Mouse (Mus musculus) 416B (cell line): ENCODE measurements around the gene Wdr34.
A peak's percentile ranks its signal among the peaks of the same experiment; 100 is the strongest.

Experiments used
- DNase-seq: peaks from one replicate; pipeline ENCODE4 v3.0.0; 2011; ENCODE audit warnings: low read depth

The Wdr34 gene

DNA sequence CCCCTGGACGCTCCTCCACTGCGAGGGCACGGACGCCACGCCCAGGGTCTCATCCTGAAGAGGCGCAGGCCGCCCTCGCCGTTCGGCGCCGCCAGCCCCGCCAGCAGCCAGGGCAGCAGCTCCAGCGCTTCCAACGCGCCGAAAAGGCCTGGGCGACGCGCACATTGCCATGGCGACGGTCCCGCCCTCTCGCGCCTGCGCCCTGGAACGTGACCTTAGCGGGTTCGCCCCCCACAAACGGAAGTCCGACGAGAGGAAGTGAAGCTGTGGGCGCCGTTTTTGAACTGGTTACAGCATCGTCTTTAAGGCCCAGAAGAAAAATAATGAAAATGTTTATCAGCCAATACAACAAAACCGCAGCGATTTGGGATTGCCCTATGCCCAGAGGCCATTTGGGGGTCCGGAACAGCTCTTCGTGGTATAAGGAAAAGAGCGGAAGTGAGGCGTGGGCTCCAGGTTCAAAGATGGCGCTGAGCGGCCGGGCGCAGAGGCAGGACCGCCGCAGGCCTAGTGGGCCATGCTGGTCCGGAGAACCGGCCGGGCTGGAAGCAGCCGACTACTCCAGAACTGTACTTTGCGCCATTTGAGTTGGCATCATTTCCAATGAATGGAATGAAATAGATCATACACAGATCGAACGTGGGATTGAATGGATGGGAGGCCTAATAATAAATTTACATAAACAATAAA lies at the start of gene Wdr34:
Gene Wdr34 (minus strand): TSS at position 183 of the 690 bp plus-strand sequence.
- peak; percentile 98 for DNase-seq

- DNase-seq = peak; percentile 81
Observed at GRCm38 (mm10) chr2:30095882-30096527, 47.3 kb upstream of the Wdr34 start.

- DNase-seq = peak; percentile 77
Observed at GRCm38 (mm10) chr2:30094208-30094588, 45.5 kb upstream of the Wdr34 start.

DNA sequence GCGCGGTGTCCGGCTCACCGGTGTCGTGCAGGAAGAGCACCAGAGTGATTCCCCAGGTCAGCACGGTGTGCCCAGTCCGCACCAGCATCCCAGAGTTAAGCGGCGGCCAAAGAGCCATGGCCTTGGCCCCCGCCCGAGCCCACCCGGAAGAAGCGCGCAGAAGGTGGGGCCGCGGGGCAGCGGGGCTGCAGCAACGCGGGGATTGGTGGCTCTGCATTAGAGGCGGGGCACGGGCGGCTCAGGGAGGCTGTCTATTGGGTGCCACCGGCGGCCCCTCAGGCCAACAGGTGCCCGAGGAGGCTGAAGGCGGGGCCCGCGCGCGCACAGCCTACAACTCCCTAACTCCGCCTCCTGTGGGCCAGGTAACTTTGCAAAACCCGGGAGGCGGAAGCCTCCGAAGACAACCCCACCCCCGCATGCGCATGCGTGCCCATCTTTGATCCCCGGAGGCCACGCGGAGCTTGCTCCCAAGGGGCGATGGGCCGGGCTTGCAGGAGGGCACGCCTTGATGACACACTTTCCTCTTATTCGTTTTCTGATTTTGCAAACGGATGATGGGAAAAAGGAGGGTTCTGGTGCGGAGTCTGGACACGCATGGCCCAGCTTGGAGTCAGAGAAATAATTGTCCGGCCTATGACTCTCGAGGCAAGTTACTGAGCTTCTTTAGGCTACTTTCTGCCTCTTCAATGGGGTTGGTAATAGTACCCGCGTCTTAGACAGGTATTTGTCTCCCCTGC lies 45.0 kb upstream of the Wdr34 start, which contains the start of gene Zdhhc12:
Gene Zdhhc12 (minus strand): TSS at position 178 of the 737 bp plus-strand sequence.
- peak; percentile 100 for DNase-seq

DNA sequence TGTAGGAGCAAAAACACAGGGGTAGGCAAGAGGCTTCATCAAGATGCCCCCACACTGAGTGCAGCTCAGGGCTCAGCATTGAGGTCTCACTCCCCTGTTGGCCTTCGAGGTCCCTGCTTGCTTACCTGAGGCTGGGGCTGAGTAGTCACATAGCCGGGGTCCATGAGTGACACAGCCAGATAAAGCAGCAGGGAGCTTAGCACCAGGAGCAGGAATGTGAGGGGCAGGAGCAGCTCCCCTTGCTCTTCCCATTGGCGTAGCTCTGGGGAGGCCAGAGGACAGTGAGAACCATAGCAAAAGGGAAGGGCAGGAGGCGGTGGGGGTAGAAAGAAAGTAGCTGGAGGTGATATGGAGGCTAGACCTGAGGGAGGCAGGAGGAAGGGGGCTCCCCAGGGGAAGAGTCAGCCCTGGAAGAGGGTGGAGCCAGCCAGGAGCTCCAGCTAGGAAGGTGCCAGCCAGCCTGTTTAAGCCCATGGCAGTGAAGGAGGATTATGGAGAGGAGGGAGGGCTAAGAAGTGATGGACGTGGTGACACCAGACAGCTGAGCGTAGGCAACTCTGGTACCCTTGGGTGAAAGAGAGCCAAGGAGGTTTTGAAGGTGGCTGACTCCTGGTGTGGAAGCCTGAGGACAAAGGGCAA lies 43.7 kb upstream of the Wdr34 start:
- peak; percentile 36 for DNase-seq

DNA sequence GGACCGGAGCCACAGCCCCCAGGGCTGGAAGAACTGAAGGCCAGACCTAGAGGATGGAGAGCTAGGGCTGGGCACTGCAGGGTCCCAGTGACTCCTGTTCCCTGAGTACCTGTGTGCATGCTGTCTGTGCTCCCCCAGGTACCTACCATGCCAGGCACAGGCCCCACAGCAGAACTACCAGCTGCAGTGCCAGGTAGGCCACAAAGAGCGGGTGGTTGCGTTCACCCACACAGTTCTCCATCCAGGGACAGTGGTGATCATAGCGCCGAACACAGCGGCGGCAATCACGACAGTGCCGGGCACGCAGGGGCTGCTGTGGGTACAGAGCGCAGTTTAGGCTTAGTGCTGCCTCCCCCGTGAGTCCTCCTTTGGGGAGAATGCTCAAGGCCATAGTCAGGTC lies 42.8 kb upstream of the Wdr34 start:
- DNase-seq = no peak

- peak; percentile 40 for DNase-seq
Observed at GRCm38 (mm10) chr2:30087310-30087709, 38.6 kb upstream of the Wdr34 start.

DNA sequence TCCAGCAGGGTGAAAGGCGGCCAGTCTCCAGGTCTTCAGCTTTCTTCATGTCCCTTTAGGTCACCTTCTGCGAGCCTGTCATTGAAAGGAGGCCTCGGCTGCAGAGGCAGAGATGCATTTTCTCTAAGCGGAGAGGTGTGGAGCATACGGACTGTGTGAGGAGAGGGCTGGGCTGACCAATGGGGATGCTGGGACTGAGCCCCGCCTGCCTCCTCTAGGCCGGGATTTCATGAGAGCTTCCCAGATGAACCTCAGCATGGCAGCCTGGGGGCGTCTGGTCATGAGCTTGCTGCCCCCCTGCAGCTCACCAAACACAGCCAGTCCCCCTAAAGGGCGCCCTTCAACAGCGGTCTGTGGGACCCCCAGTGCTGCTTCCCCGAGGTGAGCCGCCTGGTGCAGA lies 36.0 kb upstream of the Wdr34 start:
- DNase-seq = no peak

GRCm38 (mm10) chr2:30084113-30084512 lies 35.4 kb upstream of the Wdr34 start:
- DNase-seq = no peak

DNA sequence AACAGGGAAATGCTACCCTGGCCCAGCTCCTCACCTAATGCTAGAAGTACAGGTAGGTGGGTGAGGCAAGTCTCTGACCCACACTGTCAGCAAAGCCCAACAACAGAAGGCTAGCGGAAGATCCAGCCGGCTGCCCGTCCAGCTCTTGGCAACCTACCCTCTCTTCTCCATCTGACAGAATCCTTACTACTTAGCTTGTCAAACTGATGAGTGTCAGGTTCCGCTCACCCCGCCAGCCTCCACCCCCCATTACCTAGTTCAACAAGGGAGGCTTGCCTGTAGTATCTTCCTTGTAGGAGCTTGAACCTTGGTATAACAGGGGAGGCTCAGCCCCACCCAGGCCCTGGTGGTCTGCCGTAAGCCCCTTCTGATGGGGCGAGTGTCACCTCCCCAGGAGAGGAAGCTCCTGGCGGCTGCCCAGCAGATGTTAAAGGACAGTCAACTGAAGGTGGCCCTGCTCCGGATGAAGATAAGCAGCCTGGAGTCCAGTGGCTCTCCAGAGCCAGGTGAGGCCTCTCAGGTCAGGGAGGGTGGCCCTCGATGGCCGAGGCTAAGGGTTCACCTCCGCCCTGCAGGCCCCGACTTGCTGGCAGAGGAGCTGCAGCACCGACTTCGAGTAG lies 31.6 kb upstream of the Wdr34 start:
- DNase-seq = no peak

- no peak for DNase-seq
Observed at GRCm38 (mm10) chr2:30078760-30079159, 30.1 kb upstream of the Wdr34 start.

GRCm38 (mm10) chr2:30078349-30078712 lies 29.6 kb upstream of the Wdr34 start:
- DNase-seq = peak; percentile 96

- peak; percentile 97 for DNase-seq
Observed at GRCm38 (mm10) chr2:30077502-30078348, 29.0 kb upstream of the Wdr34 start, which contains the start of gene Pkn3. TSS of gene Pkn3 (plus strand) at chr2:30077684.

DNA sequence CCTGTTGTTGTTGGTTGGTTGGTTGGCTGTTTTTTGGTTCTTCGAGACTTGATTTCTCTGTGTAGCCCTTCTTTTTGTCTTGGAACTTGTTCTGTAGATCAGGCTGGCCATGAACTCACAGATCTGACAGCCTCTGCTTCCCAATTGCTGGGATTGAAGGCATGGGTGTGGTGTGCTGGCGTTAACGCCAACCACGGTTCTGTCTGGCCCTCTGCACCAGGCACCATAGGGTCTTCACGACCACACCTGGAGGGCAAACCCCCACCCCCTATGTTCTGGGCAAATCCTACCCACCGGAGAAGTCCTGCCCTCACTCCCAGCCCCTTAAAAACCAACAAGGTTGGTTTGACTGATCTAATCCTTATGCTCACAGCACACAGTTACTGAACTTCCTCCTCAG lies 28.3 kb upstream of the Wdr34 start:
- DNase-seq = no peak

GRCm38 (mm10) chr2:30076439-30076838 lies 27.8 kb upstream of the Wdr34 start:
- DNase-seq = no peak

GRCm38 (mm10) chr2:30075625-30076024 lies 26.9 kb upstream of the Wdr34 start:
- DNase-seq = no peak

GRCm38 (mm10) chr2:30073285-30073684 lies 24.6 kb upstream of the Wdr34 start:
- DNase-seq = no peak

- DNase-seq = peak; percentile 32
Observed at GRCm38 (mm10) chr2:30072875-30073274, 24.2 kb upstream of the Wdr34 start.

- peak; percentile 55 for DNase-seq
Observed at GRCm38 (mm10) chr2:30067962-30068361, 19.3 kb upstream of the Wdr34 start.

DNA sequence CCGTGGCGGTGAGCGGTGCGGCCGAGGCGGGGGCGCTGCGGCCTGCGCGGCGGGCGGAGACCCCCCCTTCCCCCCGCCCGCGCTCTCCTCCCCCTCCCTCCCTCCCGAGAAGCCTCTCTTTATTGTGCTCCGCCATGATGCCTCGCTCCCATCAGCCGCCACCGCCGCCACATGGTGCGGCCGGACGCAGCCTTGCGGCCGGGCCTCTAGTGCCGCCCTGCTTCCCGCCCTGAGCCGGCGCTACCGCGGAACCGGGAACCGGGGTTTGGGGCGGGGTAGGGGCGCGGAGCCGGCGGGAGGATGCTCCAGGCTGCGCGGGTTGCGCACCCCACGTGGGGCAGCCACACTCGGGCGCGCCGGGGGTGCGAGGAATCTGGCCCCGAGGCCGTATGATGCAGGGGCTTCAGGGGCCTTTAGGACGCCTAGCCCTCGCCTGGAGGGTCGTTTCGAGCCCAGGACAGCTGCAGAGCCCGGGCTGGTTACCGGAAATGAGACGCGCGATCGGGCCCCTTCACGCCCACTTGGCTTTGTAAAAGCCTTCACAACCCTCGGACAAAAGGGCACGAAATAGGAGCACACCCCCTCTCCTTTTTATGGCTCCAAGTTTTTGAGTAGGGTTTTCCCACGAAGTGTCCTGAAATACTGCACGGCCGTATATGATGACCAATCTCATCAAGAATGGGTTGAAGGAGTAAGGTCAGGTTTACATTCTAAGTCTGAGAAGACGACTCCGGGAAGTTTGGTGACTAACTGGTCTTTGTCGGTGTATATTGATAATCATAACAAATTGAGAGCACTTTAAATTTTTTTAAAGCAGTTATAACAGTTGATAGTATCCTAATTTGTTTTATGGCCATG lies 18.6 kb upstream of the Wdr34 start:
- DNase-seq = peak; percentile 45
